Mouse (Mus musculus) liver, embryonic 16.5 days (tissue): ENCODE measurements around the gene Psmd8. TPM values are rescaled to one million over a fixed set of nuclear protein-coding genes. Genes with fewer than 3 reads are reported as not detected.
A peak's percentile ranks its signal among the peaks of the same experiment; 100 is the strongest.

ENCODE experiments used
- ATAC-seq: fragments of 200-750 bp; cut with Nextera tagmentation; 2 replicates; pipeline ENCODE4 v1.8.0; 2017; ENCODE audit warnings: low read depth, mild to moderate bottlenecking, moderate number of reproducible peaks, moderate library complexity
- H3K27ac ChIP-seq: fragments of 300-500 bp; sonication (generic); 2 replicates; pipeline ENCODE4 v1.5.1; 2014; ENCODE audit warnings: mild to moderate bottlenecking, low read length
- H3K27me3 ChIP-seq: fragments of 300-500 bp; sonication (generic); 2 replicates; pipeline ENCODE4 v1.6.1; 2014; ENCODE audit warnings: low read depth, low read length, mixed read lengths; ENCODE audit not compliant: control insufficient read depth, insufficient read depth
- H3K36me3 ChIP-seq: fragments of 300-500 bp; sonication (generic); 2 replicates; pipeline ENCODE4 v1.6.1; 2014; ENCODE audit warnings: mild to moderate bottlenecking; ENCODE audit not compliant: control insufficient read depth, insufficient read depth
- H3K4me1 ChIP-seq: fragments of 300-500 bp; sonication (generic); 2 replicates; pipeline ENCODE4 v1.6.1; 2014; ENCODE audit warnings: low read depth, low read length, mixed read lengths; ENCODE audit not compliant: control insufficient read depth
- H3K4me2 ChIP-seq: fragments of 300-500 bp; sonication (generic); 2 replicates; pipeline ENCODE4 v1.6.1; 2014; ENCODE audit warnings: low read depth, low read length, mixed read lengths
- H3K4me3 ChIP-seq: fragments of 300-500 bp; sonication (generic); 2 replicates; pipeline ENCODE4 v1.5.1; 2014; ENCODE audit warnings: low read depth, mild to moderate bottlenecking, low read length
- H3K9ac ChIP-seq: fragments of 300-500 bp; sonication (generic); 2 replicates; pipeline ENCODE4 v1.6.1; 2014; ENCODE audit warnings: low read depth, low read length
- H3K9me3 ChIP-seq: fragments of 300-500 bp; sonication (generic); replicated peaks from 2 replicates; pipeline ENCODE4 v1.6.1; 2016; ENCODE audit warnings: low read length; ENCODE audit not compliant: control insufficient read depth
- WGBS: fragments of 180-500 bp; shearing (Covaris S2); extraction: QIAGEN DNeasy Blood & Tissue Kit; methylation state at CpG from one replicate; pipeline ENCODE4 v1.1.7; 2014; ENCODE audit not compliant: insufficient replicate concordance; 5-methylcytosine and 5-hydroxymethylcytosine counted together
- polyA plus RNA-seq: library from polyadenylated mRNA; unstranded; fragments of >200 nt; fragmentation: Nextera tagmentation; extraction: Ambion mirVana; gene quantifications from 2 replicates; pipeline ENCODE4 v1.2.1, GENCODE M21; 2015

The Psmd8 gene
- polyA plus RNA-seq, 1 experiment from 2014 or later, result 106 TPM

DNA sequence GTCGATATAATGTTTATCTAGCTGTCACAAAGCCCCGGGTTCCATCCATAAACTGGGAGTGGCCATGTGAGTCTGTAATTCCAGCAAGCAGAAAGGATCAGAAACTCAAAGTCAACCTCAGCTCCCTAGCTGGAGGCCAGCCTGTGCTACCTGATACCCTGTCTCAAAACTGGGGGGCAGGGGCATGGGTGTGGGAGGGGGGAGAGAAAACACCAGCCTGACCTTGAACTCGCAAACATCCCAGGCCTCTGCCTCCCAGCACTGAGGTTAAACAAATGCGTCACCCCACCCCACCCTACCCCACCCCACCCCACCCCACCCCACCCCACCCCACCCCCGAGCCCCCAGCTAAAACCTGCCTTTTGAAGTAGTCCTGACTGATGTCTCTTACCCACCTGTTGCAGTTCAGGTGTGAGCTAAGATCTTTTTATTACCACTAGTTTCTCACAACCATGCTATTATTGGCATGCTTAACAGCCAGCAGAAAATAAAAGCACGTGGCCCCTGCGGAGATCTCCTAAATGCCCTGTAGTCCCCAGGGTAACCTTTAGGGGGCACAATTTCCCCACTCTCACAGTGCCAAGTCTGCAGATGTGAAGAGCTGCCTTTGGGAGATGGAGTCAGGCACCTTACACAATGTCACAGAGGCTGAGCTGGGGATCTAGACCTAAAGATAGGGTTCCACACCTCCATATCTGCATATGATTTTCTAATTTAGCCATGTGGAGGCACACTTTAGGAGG is 54.2 kb downstream of the Psmd8 start:
- peaks cover 14% of the 10 kb centered on the region for H3K4me1 ChIP-seq
- 0 out of 2 replicates have a peak, but pooled peaks cover 3% of the 10 kb centered on the region for H3K27me3 ChIP-seq
- H3K4me2 ChIP-seq, result no peak overlapping the region
- 9% methylated on average over 7 of the region's 7 CpGs for WGBS
- no peak overlapping the region for H3K27ac ChIP-seq
- H3K9me3 ChIP-seq, result no peaks in the 10 kb centered on the region
- no peaks in the 10 kb centered on the region for H3K36me3 ChIP-seq
- ATAC-seq, result 0 out of 2 replicates have a peak, but pooled peaks have one; percentile 32
- no peak overlapping the region for H3K4me3 ChIP-seq
- no peak overlapping the region for H3K9ac ChIP-seq

DNA sequence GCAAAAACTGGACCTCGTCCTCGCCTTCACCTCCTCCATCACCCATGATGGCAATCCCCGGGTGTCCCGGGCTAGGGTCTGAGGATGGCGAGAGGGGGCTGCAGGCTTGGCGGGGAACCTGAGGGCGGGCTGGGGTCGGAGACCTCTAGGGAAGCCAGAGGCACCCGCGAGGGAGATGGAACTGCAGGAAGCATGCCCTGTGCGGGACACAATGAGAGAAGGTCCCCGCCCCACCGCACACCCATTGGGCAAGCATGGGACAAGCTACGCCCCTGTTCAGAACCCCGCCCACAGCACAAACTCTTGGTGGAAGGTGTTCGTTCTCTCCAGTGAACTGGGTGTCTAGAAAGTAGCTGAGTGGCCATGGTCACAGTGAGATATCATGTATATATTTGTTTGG is 55.5 kb downstream of the Psmd8 start, which contains the start of gene Ryr1:
Gene Ryr1, minus strand, starts transcription at position 210 of the 400 bp plus-strand sequence.
- peak; percentile 85 for ATAC-seq
- Histone ChIP-seq H3K4me2 (peak within 1 kb of the TSS; percentile 65), H3K4me1 (peaks cover 14% of the 10 kb centered on the region), H3K27ac (no peak within 1 kb of the TSS), H3K27me3 (0 out of 2 replicates have a peak, but pooled peaks cover 3% of the 10 kb centered on the region), H3K9me3 (no peaks in the 10 kb centered on the region), H3K36me3 (no peaks in the 10 kb centered on the region), H3K9ac (no peak within 1 kb of the TSS), H3K4me3 (peak within 1 kb of the TSS; percentile 45)
- WGBS, result under 1% methylated on average over 16 of the region's 16 CpGs

Other genes with a start within 250 kb of the Psmd8 start
- gene Actn4, start 218.4 kb downstream of the Psmd8 start, polyA plus RNA-seq, result 130 and 137 TPM in 2 replicates
- gene Eif3k, start 198.8 kb downstream of the Psmd8 start, polyA plus RNA-seq, result 195 and 205 TPM in 2 replicates
- gene Map4k1, start 198.7 kb downstream of the Psmd8 start, polyA plus RNA-seq, result 28.3 and 30.2 TPM in 2 replicates
- gene Ryr1, start 55.5 kb downstream of the Psmd8 start, polyA plus RNA-seq, result 0.22 and 0.58 TPM in 2 replicates
- 1.2 and 1.4 TPM in 2 replicates for gene Rasgrp4, start 45.9 kb downstream of the Psmd8 start, polyA plus RNA-seq
- 3.8 and 4.9 TPM in 2 replicates for gene Fam98c, start 24.5 kb downstream of the Psmd8 start, polyA plus RNA-seq
- 0.09 TPM in 1 of 2 replicates, not detected in the other for gene Ggn, start 10.5 kb downstream of the Psmd8 start, polyA plus RNA-seq
- gene Spred3, start 10.3 kb downstream of the Psmd8 start, polyA plus RNA-seq, result 0.19 and 0.25 TPM in 2 replicates
- gene Catsperg1, start 33.3 kb upstream of the Psmd8 start, polyA plus RNA-seq, result 0.15 and 0.35 TPM in 2 replicates
- gene Kcnk6, start 51.8 kb upstream of the Psmd8 start, polyA plus RNA-seq, result 1.4 and 1.5 TPM in 2 replicates
- gene Yif1b, start 57.6 kb upstream of the Psmd8 start, polyA plus RNA-seq, result 40.3 and 43.0 TPM in 2 replicates
- gene 2200002D01Rik, start 67.8 kb upstream of the Psmd8 start, polyA plus RNA-seq, result 5.3 and 5.8 TPM in 2 replicates
- 30.9 and 38.6 TPM in 2 replicates for gene Spint2, start 101.2 kb upstream of the Psmd8 start, polyA plus RNA-seq
- gene Ppp1r14a, start 108.6 kb upstream of the Psmd8 start, polyA plus RNA-seq, result 2.5 and 2.7 TPM in 2 replicates
- 1.2 and 1.5 TPM in 2 replicates for gene Dpf1, start 123.2 kb upstream of the Psmd8 start, polyA plus RNA-seq